Comparison of ENCODE assay signal across 8 mouse cellular contexts in genomic region chr4:150371580-150372380, GRCm38 (mm10).
DNase-seq lines count a peak whose midpoint lies in the region; ATAC-seq and TF ChIP-seq lines count a peak whose summit lies in the region.

No protein-coding gene starts in this region.

- intact Hi-C loops in left cerebral cortex, adult 2 months (cut with DNase I): no loop called here

- WGBS in hindbrain, embryonic 15.5 days: under 1% methylated on average over 58 of the region's 58 CpGs
- WGBS in macrophage (ENCODE audit: missing documents): 2% methylated on average over 56 of the region's 58 CpGs

- no peaks in the 10 kb centered on the region for H3K27me3 ChIP-seq in hindbrain, embryonic 15.5 days

- H3K9me3 ChIP-seq in hindbrain, embryonic 15.5 days: no peaks in the 10 kb centered on the region

- H3K36me3 ChIP-seq in hindbrain, embryonic 15.5 days: no peaks in the 10 kb centered on the region
- no peaks in the 10 kb centered on the region for H3K36me3 ChIP-seq in macrophage (ENCODE audit: inconsistent target)

- H3K4me1 ChIP-seq in hindbrain, embryonic 15.5 days (replicated peaks): peaks cover 78% of the 10 kb centered on the region

- TF ChIP-seq CTCF in left cerebral cortex, adult 2 months (IDR thresholded peaks at IDR 0.05): no peak

- DNase-seq in WW6 (ENCODE audit: low read depth, low spot score): peak; percentile 48
- peak; percentile 86 for DNase-seq in cerebellum, postnatal 14 days
- DNase-seq in gastrocnemius, adult 18-20 months (ENCODE audit: low spot score): peak; percentile 64
- DNase-seq in left cerebral cortex, adult 2 months (ENCODE audit: extremely low spot score in 1 of 2, low spot score in 2 of 2): peak; percentile 68 to 74
- DNase-seq in right cerebral cortex, adult 18-20 months: peak; percentile 74
- peak; percentile 61 for DNase-seq in urinary bladder, adult 2 months (ENCODE audit: low spot score)

- peak overlapping the region; percentile 57 for H3K9ac ChIP-seq in hindbrain, embryonic 15.5 days

- peaks cover 28% of the 10 kb centered on the region; the same call in 1 of the 2 replicates for H3K79me2 ChIP-seq in macrophage (ENCODE audit: inconsistent target)

- peak overlapping the region; percentile 96 for H3K4me2 ChIP-seq in hindbrain, embryonic 15.5 days

- peak; percentile 88 for ATAC-seq in hindbrain, embryonic 15.5 days (ENCODE audit: low FRiP score, low read depth)

- H3K27ac ChIP-seq in hindbrain, embryonic 15.5 days (replicated peaks): peak overlapping the region; percentile 89
- peak overlapping the region; percentile 38; the same call in 1 of the 2 replicates for H3K27ac ChIP-seq in left cerebral cortex, adult 2 months
- H3K27ac ChIP-seq in macrophage: no peak overlapping the region

- H3K4me3 ChIP-seq in hindbrain, embryonic 15.5 days: peak overlapping the region; percentile 52
- H3K4me3 ChIP-seq in left cerebral cortex, adult 2 months: peak overlapping the region; percentile 64
- peak overlapping the region; percentile 29 for H3K4me3 ChIP-seq in macrophage (ENCODE audit: inconsistent target)
